Mouse (Mus musculus) cerebellum, adult 9-10 months (tissue): ENCODE results near the gene G3bp2.
"Not testable (repeated sequence)": the region's sequence is repeated elsewhere in the genome, so short reads cannot be mapped to it uniquely, and the experiment has no call there.

Source experiments
- DNase-seq: peaks from one replicate; pipeline ENCODE4 v3.0.0; 2022

The G3bp2 gene

DNA sequence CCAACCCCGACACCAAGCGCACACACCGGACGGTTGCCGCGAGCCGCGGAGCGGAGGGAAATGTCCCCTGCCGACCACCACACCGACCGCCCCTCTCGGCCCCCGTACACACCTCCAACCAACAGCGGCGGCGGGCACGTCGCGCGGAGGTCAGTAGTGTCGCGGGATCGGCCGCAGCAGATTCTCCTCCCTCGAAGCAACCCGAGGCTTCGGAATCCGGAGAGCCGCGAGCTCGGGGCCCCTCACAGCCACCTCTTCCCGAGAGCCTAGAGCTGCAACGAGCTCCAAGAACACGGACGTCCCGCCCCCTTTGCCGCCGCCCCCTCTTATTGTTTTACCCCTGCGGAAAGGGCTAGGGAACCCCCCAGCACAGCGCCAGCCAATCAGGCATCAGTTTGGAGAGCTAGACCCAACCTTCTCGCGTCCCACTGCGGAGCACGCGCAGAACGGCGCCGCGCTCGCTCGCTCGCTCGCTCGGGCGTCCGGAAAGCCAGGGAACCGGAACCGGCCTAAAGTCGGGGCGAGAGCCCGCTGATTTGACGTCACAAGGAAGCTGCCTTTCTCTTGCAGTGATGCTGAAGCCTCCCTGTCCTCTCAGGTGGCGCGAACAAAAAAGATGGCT lies at the start of gene G3bp2:
Gene G3bp2, minus strand, starts transcription at position 303 of the 622 bp plus-strand sequence.
- DNase-seq = peak; percentile 97

GRCm38 (mm10) chr5:92133006-92133405 lies 49.5 kb upstream of the G3bp2 start:
- not testable (repeated sequence) for DNase-seq

- no peak for DNase-seq
Observed at GRCm38 (mm10) chr5:92132127-92132526, 48.6 kb upstream of the G3bp2 start.

GRCm38 (mm10) chr5:92130040-92130682 lies 46.6 kb upstream of the G3bp2 start:
- no peak for DNase-seq

- no peak for DNase-seq
Observed at GRCm38 (mm10) chr5:92129321-92129768, 45.8 kb upstream of the G3bp2 start.

- no peak for DNase-seq
Observed at GRCm38 (mm10) chr5:92128570-92128969, 45.1 kb upstream of the G3bp2 start.

- DNase-seq = no peak
Observed at GRCm38 (mm10) chr5:92127751-92128150, 44.2 kb upstream of the G3bp2 start.

DNA sequence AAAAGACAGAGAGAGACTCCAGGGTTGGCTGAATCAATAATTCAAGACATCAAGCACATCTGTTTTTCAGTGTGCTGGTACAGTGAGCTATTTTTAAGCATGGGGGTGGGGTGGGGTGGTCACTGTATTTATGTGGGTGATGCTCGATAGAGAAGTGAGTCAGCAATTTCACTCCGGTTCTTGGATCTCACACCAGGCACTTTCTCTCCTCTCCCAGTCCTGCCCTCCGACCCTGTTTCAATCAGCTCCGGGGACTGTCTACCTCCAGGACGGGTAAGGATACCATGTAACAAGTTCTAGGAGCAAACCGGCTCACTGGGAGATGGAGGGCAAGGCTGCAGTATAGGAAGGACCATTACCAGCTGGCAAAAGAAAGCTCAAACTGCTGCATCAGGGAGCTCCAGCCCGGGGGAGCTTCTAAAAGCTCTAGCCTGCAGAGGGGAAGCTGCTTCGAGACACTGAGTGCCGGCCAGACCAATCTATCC lies 43.7 kb upstream of the G3bp2 start:
- no peak for DNase-seq

DNA sequence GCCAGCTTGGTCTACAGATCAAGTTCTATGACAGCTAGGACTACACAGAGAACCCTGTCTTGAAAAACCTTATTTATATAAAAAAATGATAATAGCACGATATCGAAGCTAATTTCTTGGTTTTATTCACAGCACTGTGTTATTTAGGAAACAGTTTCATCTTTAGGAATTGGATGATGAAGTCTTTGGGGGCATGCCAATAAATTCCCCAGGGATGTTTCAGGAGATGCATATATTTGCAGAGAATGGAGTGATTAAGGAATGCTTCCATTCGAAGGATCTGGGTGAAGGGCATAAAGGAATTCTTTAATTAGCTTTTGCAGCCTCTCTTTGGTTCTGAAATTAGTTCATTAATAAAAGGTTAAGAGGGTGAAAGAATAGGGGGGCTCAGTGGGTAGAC lies 41.9 kb upstream of the G3bp2 start:
- no peak for DNase-seq

DNA sequence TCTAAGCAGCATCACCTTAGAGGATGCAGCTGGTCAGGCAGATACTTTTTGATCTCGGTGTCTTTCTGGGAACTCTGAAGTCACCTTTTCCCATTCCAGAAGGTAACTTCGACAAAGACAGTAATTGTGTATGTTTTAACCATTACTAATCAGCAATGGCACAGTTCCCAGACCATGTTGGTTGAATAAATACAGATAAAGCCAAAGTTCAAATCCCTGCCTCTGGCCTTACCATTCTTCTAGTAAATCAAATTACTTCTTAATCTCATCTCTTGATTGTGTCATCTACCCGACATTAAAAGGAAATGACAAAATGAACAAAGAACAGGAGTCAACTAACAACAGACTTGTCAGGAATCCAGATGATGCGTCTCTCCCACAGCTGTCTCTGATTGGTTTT lies 38.1 kb upstream of the G3bp2 start:
- DNase-seq = no peak

GRCm38 (mm10) chr5:92117823-92118403 lies 34.4 kb upstream of the G3bp2 start:
- peak; percentile 77 for DNase-seq

DNA sequence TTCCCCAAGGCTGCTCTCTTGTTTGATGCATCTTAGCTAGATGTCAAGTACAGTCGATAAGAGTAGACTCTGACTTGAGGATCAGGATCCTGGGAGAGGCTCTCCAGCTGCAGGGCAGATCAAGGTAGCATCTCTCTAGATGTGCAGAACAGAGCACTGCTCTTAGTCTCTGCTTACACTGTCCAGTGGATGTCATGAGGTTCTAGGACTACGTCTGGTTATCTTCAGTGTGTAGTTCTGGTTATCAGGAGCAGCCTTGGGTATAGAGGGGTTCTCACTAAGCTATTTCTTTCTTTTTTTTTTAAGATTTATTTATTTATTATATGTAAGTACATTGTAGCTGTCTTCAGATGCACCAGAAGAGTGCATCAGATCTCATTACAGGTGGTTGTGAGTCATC lies 31.4 kb upstream of the G3bp2 start:
- no peak for DNase-seq

- DNase-seq = no peak
Observed at GRCm38 (mm10) chr5:92114223-92114622, 30.7 kb upstream of the G3bp2 start.

DNA sequence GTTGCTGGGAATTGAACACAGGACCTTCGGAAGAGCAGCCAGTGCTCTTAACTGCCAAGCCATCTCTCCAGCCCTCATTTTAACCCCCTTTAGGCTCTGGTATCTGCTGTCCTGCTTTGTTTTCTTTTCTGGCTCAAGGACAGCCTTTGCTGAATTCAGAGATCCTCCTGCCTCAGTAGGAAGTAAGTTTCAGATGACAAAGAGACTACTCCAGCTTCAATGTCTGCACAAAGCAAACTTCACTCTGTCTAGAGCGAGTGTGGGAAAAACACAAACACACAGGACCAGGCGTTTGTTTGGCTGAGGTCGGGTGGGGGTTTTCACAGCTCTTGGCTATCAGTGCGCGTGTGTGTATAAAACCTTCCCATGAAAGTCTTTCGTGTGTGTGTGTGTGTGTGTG lies 30.0 kb upstream of the G3bp2 start:
- no peak for DNase-seq

GRCm38 (mm10) chr5:92112585-92112984 lies 29.1 kb upstream of the G3bp2 start:
- DNase-seq = no peak

GRCm38 (mm10) chr5:92112175-92112574 lies 28.7 kb upstream of the G3bp2 start:
- DNase-seq = no peak

DNA sequence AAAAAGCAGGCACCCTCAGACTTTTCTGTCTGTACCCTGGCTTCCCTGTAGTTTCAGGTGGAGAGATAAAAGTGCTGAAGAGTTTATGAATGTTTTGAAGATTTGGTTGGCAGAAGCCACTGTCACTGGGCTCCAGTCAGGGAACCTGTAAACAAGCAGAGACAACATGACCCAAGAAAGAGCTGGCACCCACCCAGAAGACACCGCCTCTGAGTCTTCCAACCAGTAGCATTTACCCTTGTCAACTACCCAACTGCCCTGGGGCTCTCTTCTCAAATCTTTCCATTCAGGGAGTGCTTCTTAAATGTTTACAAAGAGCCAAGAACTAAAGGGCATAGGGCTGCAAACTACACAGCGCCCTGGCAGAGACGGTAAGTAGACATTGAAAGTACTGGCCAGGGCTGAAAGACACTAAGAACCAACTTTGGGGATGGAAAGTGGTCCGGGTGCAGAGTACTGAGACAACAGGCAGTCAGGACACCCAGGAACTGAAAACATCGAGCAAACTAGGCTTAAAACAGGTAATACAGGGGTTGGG lies 27.4 kb upstream of the G3bp2 start:
- DNase-seq = no peak

DNA sequence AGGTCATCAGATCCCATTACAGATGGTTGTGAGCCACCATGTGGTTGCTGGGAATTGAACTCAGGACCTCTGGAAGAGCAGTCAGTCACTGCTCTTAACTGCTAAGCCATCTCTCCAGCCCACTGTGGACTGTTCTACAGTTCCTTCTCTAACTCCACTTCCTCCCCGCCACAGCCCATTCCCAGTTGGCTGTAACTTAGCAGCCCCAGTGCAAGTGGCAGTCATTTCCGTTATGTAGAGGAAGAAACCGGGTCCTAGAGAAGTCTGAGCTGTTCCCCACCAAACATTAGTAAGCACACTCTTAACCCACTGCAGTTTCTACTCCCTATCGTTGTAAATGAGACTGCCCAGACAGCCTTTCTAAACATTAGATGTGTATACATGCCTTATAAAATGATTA lies 23.8 kb upstream of the G3bp2 start:
- DNase-seq = no peak

DNA sequence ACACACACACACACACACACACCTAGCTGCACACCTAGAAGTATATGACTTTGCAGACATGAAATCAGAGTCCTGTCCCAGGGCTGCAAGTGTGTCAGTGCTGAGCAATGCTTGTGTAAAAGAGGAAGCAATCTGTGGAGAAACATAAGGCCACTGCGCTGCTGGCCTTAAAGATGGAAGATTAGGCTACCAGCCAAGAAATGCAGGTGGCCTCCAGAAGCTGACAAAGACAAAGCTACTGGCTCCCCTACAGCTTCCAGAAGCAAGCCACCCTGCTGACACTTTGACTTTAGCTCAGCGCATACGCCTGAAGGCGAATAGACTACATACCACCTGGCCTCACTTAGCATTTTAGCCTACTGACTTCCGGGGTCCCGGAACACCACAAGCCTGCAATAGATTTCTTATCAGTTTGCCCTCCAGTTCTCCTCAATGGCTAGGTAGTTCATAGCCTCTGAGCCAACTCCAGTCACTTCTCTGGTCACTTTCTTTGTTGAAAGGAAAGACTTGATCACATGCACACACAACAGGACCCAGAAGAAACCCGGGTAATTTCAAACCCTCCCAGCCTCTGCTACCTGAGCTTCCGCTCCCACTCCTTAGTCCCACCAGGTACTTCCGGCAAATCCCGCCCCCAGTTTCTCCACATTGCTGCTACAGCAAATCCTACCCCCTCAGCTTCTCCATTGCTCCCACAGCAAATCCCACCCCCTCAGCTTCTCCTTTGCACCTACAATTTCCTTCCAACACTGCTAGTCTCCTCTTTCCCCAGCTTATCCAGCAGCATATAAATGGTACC lies 23.0 kb upstream of the G3bp2 start:
- peak; percentile 60 for DNase-seq

- DNase-seq = no peak
Observed at GRCm38 (mm10) chr5:92103816-92104415, 20.4 kb upstream of the G3bp2 start.

GRCm38 (mm10) chr5:92103062-92103461 lies 19.5 kb upstream of the G3bp2 start:
- no peak for DNase-seq

DNA sequence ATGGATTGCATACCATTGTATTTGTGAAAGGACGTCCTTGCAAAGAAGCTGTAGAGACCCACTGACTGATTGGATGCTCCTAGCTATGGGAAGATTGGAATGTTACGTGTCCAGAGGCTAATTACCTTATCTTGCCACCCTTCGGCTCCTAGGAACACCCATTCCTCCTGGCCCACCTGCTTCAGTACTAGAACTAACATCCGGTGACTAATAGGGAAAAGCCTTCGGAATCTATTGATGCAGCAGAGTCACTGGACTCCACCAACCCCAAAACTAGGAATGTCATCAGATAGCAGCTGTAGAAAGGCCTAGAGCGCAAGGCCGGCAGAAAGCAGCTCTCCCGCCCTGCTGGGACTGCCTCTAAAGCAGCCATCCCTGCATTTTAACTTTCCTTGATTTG lies 18.1 kb upstream of the G3bp2 start:
- DNase-seq = no peak
